Mouse (Mus musculus) intestine, embryonic 15.5 days (tissue): Measurements from ENCODE around the gene C130050O18Rik. TPM values are rescaled to one million over a fixed set of nuclear protein-coding genes. Genes with fewer than 3 reads are reported as not detected.
A peak's percentile ranks its signal among the peaks of the same experiment; 100 is the strongest.
"Not testable (repeated sequence)": the region's sequence is repeated elsewhere in the genome, so short reads cannot be mapped to it uniquely, and the experiment has no call there.

Experiments
- ATAC-seq: fragments of 200-750 bp; cut with Nextera tagmentation; 2 replicates; pipeline ENCODE4 v1.8.0; 2017; ENCODE audit warnings: moderate TSS enrichment, moderate library complexity
- H3K27ac ChIP-seq: fragments of 300-500 bp; sonication (generic); 2 replicates; pipeline ENCODE4 v1.5.1; 2015; ENCODE audit warnings: mild to moderate bottlenecking, inconsistent platforms
- H3K27me3 ChIP-seq: fragments of 300-500 bp; sonication (generic); replicated peaks from 2 replicates; pipeline ENCODE4 v1.6.1; 2015; ENCODE audit warnings: inconsistent platforms
- H3K36me3 ChIP-seq: fragments of 300-500 bp; sonication (generic); 2 replicates; pipeline ENCODE4 v1.6.1; 2015; ENCODE audit warnings: inconsistent platforms
- H3K4me1 ChIP-seq: fragments of 300-500 bp; sonication (generic); replicated peaks from 2 replicates; pipeline ENCODE4 v1.6.1; 2015; ENCODE audit warnings: inconsistent platforms
- H3K4me2 ChIP-seq: fragments of 300-500 bp; sonication (generic); replicated peaks from 2 replicates; pipeline ENCODE4 v1.6.1; 2015; ENCODE audit warnings: mild to moderate bottlenecking, inconsistent platforms
- H3K4me3 ChIP-seq: fragments of 300-500 bp; sonication (generic); replicated peaks from 2 replicates; pipeline ENCODE4 v1.5.1; 2015; ENCODE audit warnings: inconsistent platforms
- H3K9ac ChIP-seq: fragments of 300-500 bp; sonication (generic); 2 replicates; pipeline ENCODE4 v1.6.1; 2015; ENCODE audit warnings: inconsistent platforms
- H3K9me3 ChIP-seq: fragments of 300-500 bp; sonication (generic); 2 replicates; pipeline ENCODE4 v1.6.1; 2016; ENCODE audit warnings: inconsistent platforms
- WGBS: fragments of 180-500 bp; shearing (Covaris S2); methylation state at CpG from one replicate; pipeline ENCODE4 v1.1.7; 2015; 5-methylcytosine and 5-hydroxymethylcytosine counted together
- polyA plus RNA-seq: library from polyadenylated mRNA; unstranded; fragments of >200 nt; fragmentation: Nextera tagmentation; extraction: Ambion mirVana; gene quantifications from 2 replicates; pipeline ENCODE4 v1.2.1, GENCODE M21; 2015

C130050O18Rik gene
- polyA plus RNA-seq, 1 experiment from 2014 or later, result 0.85 TPM

GRCm38 (mm10) chr5:139381586-139382513 is 23.2 kb upstream of the C130050O18Rik start:
- ATAC-seq, result no peak
- Histone ChIP-seq H3K4me2 (peak overlapping the region; percentile 29), H3K9ac (no peak overlapping the region; the same call in 1 of the 2 replicates), H3K27me3 (no peaks in the 10 kb centered on the region), H3K36me3 (no peaks in the 10 kb centered on the region), H3K4me3 (no peak overlapping the region), H3K4me1 (peaks cover 49% of the 10 kb centered on the region), H3K27ac (no peak overlapping the region), H3K9me3 (no peaks in the 10 kb centered on the region)
- WGBS, result 73% methylated on average over 18 of the region's 18 CpGs

GRCm38 (mm10) chr5:139382760-139383159 is 22.3 kb upstream of the C130050O18Rik start:
- Histone ChIP-seq H3K9me3 (no peaks in the 10 kb centered on the region), H3K36me3 (no peaks in the 10 kb centered on the region), H3K4me1 (peaks cover 41% of the 10 kb centered on the region), H3K4me3 (no peak overlapping the region), H3K27ac (peak overlapping the region; percentile 54; the same call in 1 of the 2 replicates), H3K27me3 (no peaks in the 10 kb centered on the region), H3K9ac (no peak overlapping the region), H3K4me2 (peak overlapping the region; percentile 12; the same call in 1 of the 2 replicates)
- 52% methylated on average over 8 of the region's 8 CpGs for WGBS
- ATAC-seq, result peak; percentile 26

- 80% methylated on average over 9 of the region's 9 CpGs for WGBS
- Histone ChIP-seq H3K9me3 (no peaks in the 10 kb centered on the region), H3K27me3 (no peaks in the 10 kb centered on the region), H3K4me2 (0 out of 2 replicates have a peak overlapping the region, but pooled peaks have one; percentile 12), H3K36me3 (no peaks in the 10 kb centered on the region), H3K9ac (no peak overlapping the region), H3K4me1 (peaks cover 42% of the 10 kb centered on the region), H3K4me3 (no peak overlapping the region), H3K27ac (no peak overlapping the region)
- no peak for ATAC-seq
Measured at GRCm38 (mm10) chr5:139383234-139383633, 21.8 kb upstream of the C130050O18Rik start.

- Histone ChIP-seq H3K4me2 (no peak overlapping the region), H3K27ac (no peak overlapping the region), H3K4me1 (peaks cover 43% of the 10 kb centered on the region), H3K9me3 (no peaks in the 10 kb centered on the region), H3K9ac (no peak overlapping the region), H3K36me3 (no peaks in the 10 kb centered on the region), H3K4me3 (no peak overlapping the region), H3K27me3 (no peaks in the 10 kb centered on the region)
- no peak for ATAC-seq
- 33% methylated on average over 10 of the region's 10 CpGs for WGBS
Measured at GRCm38 (mm10) chr5:139384531-139384930, 20.5 kb upstream of the C130050O18Rik start.

GRCm38 (mm10) chr5:139386047-139386446 is 19.0 kb upstream of the C130050O18Rik start:
- WGBS, result 90% methylated on average over 5 of the region's 5 CpGs

GRCm38 (mm10) chr5:139387329-139388194 is 17.5 kb upstream of the C130050O18Rik start:
- peak overlapping the region; percentile 32; the same call in 1 of the 2 replicates for H3K27ac ChIP-seq
- H3K9ac ChIP-seq, result peak overlapping the region; percentile 13; the same call in 1 of the 2 replicates
- no peak for ATAC-seq
- WGBS, result 76% methylated on average over 10 of the region's 10 CpGs
- no peaks in the 10 kb centered on the region for H3K9me3 ChIP-seq
- H3K36me3 ChIP-seq, result no peaks in the 10 kb centered on the region
- H3K4me1 ChIP-seq, result peaks cover 34% of the 10 kb centered on the region
- no peak overlapping the region for H3K4me3 ChIP-seq
- H3K4me2 ChIP-seq, result no peak overlapping the region
- no peaks in the 10 kb centered on the region for H3K27me3 ChIP-seq

More at GRCm38 (mm10) chr5:139386047-139386446, 19.0 kb upstream of the C130050O18Rik start:
- H3K36me3 ChIP-seq, result no peaks in the 10 kb centered on the region
- no peak for ATAC-seq
- H3K27ac ChIP-seq, result no peak overlapping the region
- no peaks in the 10 kb centered on the region for H3K27me3 ChIP-seq
- no peaks in the 10 kb centered on the region for H3K9me3 ChIP-seq
- H3K4me2 ChIP-seq, result no peak overlapping the region
- H3K4me3 ChIP-seq, result no peak overlapping the region
- no peak overlapping the region for H3K9ac ChIP-seq
- H3K4me1 ChIP-seq, result peaks cover 38% of the 10 kb centered on the region

GRCm38 (mm10) chr5:139388195-139388570 is 16.9 kb upstream of the C130050O18Rik start:
- peak overlapping the region; percentile 58 for H3K27ac ChIP-seq
- H3K4me3 ChIP-seq, result no peak overlapping the region
- peaks cover 29% of the 10 kb centered on the region for H3K4me1 ChIP-seq
- no peak for ATAC-seq
- H3K9ac ChIP-seq, result peak overlapping the region; percentile 13; the same call in 1 of the 2 replicates
- no peaks in the 10 kb centered on the region for H3K27me3 ChIP-seq
- 60% methylated on average over 4 of the region's 4 CpGs for WGBS
- no peaks in the 10 kb centered on the region for H3K36me3 ChIP-seq
- H3K9me3 ChIP-seq, result no peaks in the 10 kb centered on the region
- no peak overlapping the region for H3K4me2 ChIP-seq

GRCm38 (mm10) chr5:139388694-139389675 is 16.1 kb upstream of the C130050O18Rik start:
- peaks cover 28% of the 10 kb centered on the region for H3K4me1 ChIP-seq
- H3K36me3 ChIP-seq, result no peaks in the 10 kb centered on the region
- WGBS, result 67% methylated on average over 17 of the region's 17 CpGs
- H3K4me2 ChIP-seq, result no peak overlapping the region
- peak overlapping the region; percentile 62 for H3K27ac ChIP-seq
- ATAC-seq, result peak; percentile 31; the same call in 1 of the 2 replicates
- H3K9me3 ChIP-seq, result no peaks in the 10 kb centered on the region
- H3K4me3 ChIP-seq, result no peak overlapping the region
- H3K27me3 ChIP-seq, result no peaks in the 10 kb centered on the region
- peak overlapping the region; percentile 13; the same call in 1 of the 2 replicates for H3K9ac ChIP-seq

- no peak overlapping the region for H3K4me3 ChIP-seq
- H3K4me1 ChIP-seq, result peaks cover 25% of the 10 kb centered on the region
- WGBS, result 4% methylated on average over 6 of the region's 6 CpGs
- no peaks in the 10 kb centered on the region for H3K9me3 ChIP-seq
- H3K36me3 ChIP-seq, result no peaks in the 10 kb centered on the region
- peak; percentile 76 for ATAC-seq
- H3K9ac ChIP-seq, result 0 out of 2 replicates have a peak overlapping the region, but pooled peaks have one; percentile 13
- H3K27ac ChIP-seq, result 0 out of 2 replicates have a peak overlapping the region, but pooled peaks have one; percentile 62
- no peak overlapping the region for H3K4me2 ChIP-seq
- no peaks in the 10 kb centered on the region for H3K27me3 ChIP-seq
Measured at GRCm38 (mm10) chr5:139389676-139390061, 15.4 kb upstream of the C130050O18Rik start.

- H3K4me2 ChIP-seq, ATAC-seq, H3K36me3 ChIP-seq, H3K27ac ChIP-seq, H3K27me3 ChIP-seq, H3K9me3 ChIP-seq, H3K4me3 ChIP-seq, H3K9ac ChIP-seq: not testable (repeated sequence)
- 78% methylated on average over 5 of the region's 5 CpGs for WGBS
- H3K4me1 ChIP-seq, result peaks cover 22% of the 10 kb centered on the region
Measured at GRCm38 (mm10) chr5:139390324-139391119, 14.6 kb upstream of the C130050O18Rik start.
